Mouse (Mus musculus): Measurements from ENCODE around the gene Spata5.

The Spata5 gene

GRCm38 (mm10) chr3:37419458-37419991 lies at the start of gene Spata5:
Spata5 (plus strand) TSS chr3:37419896.
- DNase-seq (ENCODE audit: low read depth, low spot score), result peak; percentile 100

DNA sequence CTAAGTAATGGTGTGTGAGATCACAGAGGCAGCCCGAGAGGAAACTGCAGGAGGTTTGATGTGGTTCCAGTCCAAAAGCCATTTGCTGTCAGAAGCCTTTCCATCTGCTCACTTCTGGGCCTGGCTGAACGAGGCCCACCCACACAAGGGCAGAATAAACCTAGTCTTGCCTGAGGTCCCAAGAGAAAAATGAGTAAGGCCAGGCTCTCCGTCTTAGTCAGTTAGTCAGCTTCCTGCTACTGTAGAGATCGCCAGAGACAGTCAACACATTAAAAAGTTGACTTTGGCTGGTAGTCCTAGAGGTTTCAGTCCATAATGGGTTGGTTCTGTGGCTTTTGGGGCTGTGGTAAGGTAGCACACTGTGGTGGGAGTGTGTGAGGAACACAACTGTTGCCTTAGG lies 49.3 kb upstream of the Spata5 start:
- no peak for DNase-seq (ENCODE audit: low read depth, low spot score)

DNA sequence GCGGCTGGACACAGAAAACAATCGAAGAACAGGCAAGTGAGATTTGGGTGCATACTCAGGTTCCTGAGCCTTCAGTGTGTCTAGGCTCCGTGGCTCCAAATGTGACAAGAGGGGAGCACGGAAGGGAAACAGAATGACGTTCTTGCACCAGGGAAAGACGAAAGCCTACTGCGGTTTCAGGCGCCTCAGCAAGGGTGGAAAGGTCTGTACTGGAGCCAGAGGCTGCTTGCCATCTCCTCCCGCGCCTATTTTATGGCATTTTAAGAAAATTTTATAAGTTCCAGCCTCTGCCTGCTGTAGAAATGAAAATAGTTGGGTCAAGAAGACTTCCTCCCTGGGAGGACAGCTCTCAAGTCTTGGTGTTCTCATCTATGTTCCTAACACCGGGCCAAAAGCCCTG lies 46.0 kb upstream of the Spata5 start:
- DNase-seq (ENCODE audit: low read depth, low spot score), result no peak

DNA sequence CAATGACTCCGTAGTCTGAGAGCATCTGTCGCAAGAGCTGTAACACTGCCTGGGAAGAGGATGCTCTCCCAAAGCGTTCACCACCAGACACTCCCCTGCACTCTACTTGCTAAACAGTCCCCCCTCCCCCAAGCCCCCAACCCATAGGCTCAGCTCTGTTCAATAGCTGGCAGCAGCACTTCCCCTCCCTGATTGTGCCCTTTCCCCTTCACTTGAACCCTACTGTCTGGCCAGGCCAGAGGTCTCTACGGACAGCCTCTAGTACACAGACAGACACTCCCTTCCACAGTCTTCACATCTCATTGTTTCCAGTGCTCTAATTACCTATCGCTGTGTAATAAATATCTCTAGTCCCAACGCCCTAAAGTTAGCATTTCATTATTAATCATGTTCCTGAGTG lies 41.8 kb upstream of the Spata5 start:
- DNase-seq (ENCODE audit: low read depth, low spot score), result no peak

GRCm38 (mm10) chr3:37378412-37378811 lies 41.3 kb upstream of the Spata5 start:
- no peak for DNase-seq (ENCODE audit: low read depth, low spot score)

DNA sequence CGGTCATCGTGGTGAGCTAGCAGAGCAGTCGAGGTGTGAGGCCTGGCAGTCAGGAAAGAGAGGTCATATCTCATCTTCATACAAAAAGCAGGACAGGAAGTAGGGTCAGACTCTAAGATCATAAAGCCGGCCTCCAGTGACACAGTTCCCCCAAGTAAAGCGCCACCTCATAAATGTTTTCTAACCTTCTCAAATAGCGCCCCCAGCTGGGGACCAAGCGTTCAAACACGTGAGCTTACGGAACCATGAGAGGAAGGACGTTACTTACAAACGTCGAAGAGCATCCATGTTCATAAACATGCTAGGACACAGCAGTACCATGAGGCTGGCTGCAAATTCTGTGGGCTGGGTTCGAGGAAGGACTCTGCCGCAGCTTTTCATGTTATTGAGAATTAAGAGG lies 40.5 kb upstream of the Spata5 start:
- DNase-seq (ENCODE audit: low read depth, low spot score), result no peak

DNA sequence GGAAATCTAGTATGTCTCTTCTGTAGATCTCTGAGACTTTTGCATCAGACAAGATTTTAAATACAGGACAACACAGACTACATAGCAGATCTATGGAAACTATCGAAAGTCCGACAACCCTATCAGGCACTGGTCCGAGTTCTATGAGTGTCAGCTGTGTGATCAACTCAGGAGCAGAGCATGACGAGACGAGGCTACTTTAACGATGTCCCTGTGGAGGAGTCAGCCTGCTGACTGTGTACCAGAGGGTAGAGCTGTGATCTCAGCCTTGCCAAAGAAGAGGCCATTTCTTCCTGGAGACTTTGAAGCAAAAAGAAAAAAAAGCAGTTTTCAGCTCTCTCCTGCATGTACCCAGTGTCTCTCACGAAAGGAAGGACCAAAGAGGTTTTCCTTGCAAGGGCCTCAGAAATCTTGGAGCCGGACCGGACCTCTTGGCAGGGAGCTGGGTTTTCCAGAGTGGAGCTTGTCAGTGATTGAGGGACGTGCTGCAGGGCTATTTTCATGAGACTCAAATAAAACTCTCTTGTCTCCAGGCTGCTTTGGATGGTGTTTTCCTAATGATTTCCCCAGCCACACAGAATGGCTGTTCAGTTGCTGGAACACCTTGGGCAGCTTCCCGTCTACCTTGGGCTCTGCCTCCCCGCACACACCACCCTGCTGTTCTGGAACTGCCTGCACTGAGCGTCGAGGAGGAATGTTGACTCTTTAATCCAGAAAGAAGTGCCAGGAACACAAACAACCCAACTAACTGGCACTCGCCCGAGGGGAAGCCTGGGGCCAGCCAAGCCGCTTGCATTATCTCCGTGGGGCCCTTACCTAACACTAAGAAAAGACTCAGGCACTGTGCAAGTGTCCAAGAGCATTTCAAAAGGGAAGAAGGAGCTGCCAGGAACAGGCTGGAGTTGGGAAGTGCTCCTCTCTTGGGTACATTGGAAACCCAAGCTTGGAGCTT lies 39.5 kb upstream of the Spata5 start:
- DNase-seq (ENCODE audit: low read depth, low spot score), result no peak

DNA sequence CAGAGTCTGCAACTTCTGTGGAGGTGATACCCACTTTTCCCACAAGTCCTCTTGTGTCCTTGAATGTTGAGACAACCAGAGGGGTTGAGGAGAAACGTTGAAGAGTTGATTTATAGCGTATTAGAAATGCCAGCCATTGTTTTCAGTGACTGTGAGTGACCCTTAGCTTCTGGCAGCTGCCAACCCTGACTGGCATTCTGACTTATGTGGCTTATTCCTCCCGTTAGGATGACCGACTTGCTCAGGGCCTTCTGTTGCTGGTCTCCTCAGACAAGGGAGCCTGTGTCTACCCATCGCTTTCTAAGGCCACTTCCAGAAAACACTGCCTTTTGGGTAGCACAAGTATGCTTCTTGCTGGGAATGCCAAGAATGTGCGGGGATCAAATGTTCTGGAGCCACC lies 38.2 kb upstream of the Spata5 start:
- DNase-seq (ENCODE audit: low read depth, low spot score), result no peak

GRCm38 (mm10) chr3:37383096-37383765 lies 36.5 kb upstream of the Spata5 start:
- DNase-seq (ENCODE audit: low read depth, low spot score), result no peak

GRCm38 (mm10) chr3:37387310-37387709 lies 32.4 kb upstream of the Spata5 start:
- no peak for DNase-seq (ENCODE audit: low read depth, low spot score)

GRCm38 (mm10) chr3:37396930-37397608 lies 22.6 kb upstream of the Spata5 start:
- no peak for DNase-seq (ENCODE audit: low read depth, low spot score)

GRCm38 (mm10) chr3:37397646-37398045 lies 22.1 kb upstream of the Spata5 start:
- DNase-seq (ENCODE audit: low read depth, low spot score), result no peak

DNA sequence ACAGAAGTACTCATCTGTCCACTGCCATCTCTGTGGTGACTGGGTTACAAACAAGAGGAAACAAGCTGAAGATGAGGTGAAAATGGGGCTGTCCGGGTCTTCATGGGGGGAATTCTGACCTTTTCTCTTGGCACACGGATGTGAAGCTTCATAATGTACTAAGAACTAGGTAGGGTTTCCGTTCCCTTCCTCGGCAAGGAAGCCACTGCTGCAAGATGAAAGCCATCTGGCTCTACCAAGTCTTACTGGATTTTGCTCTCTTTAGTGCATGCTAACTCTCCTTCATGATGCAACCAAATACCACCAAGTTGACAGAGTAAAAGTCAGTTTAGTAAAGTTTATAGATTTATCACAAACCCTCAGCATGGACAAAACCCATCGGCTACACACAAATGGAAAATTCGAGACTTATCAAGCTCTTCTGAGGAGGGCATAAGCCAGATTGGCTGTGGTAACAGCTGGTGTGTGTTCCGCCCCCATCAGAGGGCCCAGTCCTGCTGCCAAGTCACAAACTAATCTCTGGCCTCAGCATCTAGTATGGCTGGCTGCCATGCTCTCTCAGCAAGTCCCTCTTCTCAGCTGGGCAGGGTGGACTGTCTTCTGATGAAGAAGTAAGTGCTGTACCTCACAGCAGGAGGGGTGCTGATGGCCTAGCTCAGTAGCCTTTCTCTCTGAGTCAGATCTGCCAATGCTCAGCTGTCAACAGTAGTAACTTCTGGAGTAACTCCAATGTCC lies 20.9 kb upstream of the Spata5 start:
- DNase-seq (ENCODE audit: low read depth, low spot score), result no peak

DNA sequence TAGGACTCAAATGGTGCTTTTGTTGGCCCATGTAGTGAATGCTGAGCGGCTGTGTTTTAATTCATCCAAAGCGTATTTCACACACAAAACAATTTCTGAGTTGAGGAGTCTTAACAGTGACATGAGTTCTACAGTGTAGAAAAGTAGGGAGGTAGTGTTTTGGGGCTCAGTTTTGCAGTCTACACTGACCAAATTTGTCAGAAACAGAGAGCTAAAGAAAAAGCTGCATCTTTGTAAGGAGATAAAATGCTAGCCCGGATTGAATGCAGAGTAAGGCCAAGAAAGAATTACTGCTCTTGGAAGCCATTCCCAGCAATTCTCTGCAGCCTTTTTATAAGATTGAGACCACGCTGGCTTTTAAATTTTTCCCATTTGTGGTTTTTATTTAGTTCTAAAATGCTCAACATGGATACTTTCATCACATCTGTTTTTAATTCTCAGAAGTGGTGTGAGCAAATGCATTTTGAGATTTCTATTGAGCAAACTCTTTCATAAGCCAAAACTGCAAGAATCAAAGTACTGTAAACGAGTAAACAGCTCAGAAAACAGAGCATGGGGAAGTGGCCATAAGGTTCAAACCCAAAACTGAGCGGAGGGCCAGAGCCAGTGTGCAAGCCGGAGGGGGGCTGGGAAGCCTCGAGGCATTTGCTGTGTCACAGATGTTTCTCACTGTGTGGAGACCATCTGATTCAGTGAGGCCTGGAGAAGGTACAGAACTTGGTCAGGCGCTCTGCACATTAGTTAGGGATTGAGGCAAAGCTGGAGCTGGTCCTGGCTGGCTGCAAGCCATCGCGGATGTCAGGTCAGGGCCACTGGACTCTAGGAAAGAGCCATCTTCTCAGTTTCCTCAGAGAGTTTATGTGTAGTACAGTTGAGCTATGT lies 17.7 kb upstream of the Spata5 start:
- DNase-seq (ENCODE audit: low read depth, low spot score), result no peak

- DNase-seq (ENCODE audit: low read depth, low spot score), result no peak
These were observed 12.1 kb upstream of the Spata5 start for GRCm38 (mm10) chr3:37407598-37407997.

DNA sequence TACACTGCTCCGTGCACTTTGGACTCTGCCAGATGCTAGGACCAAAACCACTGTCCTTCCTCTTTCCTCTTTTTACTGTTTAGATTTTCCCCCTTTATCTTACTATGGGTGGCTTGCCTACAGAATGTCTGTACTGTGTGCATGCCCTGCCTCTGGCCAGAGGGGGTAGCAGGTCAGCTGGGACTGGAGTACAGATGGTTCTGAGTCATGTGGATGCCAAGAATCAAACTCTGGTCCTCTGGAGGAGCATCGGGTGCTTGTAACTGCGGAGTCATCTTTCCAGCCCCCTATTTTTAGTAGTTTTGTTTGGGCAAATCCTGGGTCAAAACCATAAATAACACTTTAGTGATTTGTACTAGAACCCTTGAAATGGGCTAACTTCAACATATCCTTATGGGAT lies 6.2 kb upstream of the Spata5 start:
- DNase-seq (ENCODE audit: low read depth, low spot score), result no peak

DNA sequence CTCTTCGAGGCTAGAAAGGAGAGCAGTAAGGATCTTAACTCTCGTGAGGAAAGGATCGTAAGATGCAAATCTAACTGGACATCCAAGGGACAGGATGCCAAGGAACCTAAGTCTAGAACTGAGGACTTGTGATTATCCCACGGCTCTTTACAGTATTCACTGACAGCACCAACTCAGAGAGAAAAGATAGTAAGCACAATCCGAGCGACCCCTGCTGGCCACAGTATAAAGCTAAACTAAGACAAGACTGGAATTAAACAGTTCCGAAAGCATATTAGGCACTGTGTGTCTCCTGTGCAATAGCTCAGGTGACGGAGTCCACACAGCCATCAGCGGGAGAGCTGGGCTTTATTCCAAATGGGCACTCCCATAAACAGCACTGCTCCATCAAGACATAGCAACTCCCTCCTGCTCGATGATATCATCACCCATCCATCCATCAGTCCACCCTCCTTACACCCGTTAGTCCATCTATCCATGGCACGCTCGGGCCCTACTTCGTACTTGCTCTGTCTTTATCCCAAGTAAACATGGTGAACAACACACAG lies 5.2 kb upstream of the Spata5 start:
- peak; percentile 17 for DNase-seq (ENCODE audit: low read depth, low spot score)

DNA sequence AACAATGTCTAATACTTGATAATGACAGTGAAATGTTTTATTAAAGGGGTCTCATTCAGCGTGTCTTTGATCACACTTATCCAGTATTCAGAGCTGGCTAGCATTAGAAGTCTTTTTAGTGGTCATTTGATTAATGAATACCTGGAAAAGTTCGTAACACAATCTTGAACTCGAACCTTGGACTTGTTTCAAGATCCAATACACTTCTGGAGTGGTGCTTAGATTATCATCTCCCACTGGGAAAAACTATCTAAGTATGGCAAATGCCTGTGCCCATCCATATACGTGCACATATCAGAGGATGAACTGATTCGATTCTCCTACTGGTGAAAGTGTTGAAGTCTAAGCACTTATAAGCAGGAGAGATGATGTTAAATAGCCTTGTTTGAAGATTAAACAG lies 1.4 kb upstream of the Spata5 start:
- DNase-seq (ENCODE audit: low read depth, low spot score), result no peak

GRCm38 (mm10) chr3:37418961-37419457 lies 687 bp upstream of the Spata5 start:
- no peak for DNase-seq (ENCODE audit: low read depth, low spot score)

- peak; percentile 73 for DNase-seq (ENCODE audit: low read depth, low spot score)
These were observed 376 bp downstream of the Spata5 start, which contains the start of gene Nudt6 for GRCm38 (mm10) chr3:37420072-37420471. Nudt6 (minus strand) TSS chr3:37420211.

Data from c-Kit-negative CD71-positive TER-119-positive erythroid progenitor cells, embryonic 14.5 days (primary cell).